Mouse (Mus musculus): ENCODE measurements around the gene Atp23.
A peak's percentile ranks its signal among the peaks of the same experiment; 100 is the strongest.

Atp23 gene

GRCm38 (mm10) chr10:126900821-126901487, at the start of gene Atp23:
Gene Atp23, minus strand, starts transcription at chr10:126901355.
- DNase-seq, result peak; percentile 85

GRCm38 (mm10) chr10:126950572-126950971, 49.4 kb upstream of the Atp23 start:
- no peak for DNase-seq

- no peak for DNase-seq
These were observed 48.7 kb upstream of the Atp23 start for GRCm38 (mm10) chr10:126949824-126950223.

GRCm38 (mm10) chr10:126945531-126945930, 44.4 kb upstream of the Atp23 start:
- DNase-seq, result no peak

GRCm38 (mm10) chr10:126940949-126941348, 39.8 kb upstream of the Atp23 start:
- DNase-seq, result no peak

- peak; percentile 79 for DNase-seq
These were observed 34.6 kb upstream of the Atp23 start for GRCm38 (mm10) chr10:126935556-126936381.

GRCm38 (mm10) chr10:126935121-126935520, 34.0 kb upstream of the Atp23 start:
- no peak for DNase-seq

- no peak for DNase-seq
These were observed 33.4 kb upstream of the Atp23 start for GRCm38 (mm10) chr10:126934561-126934960.

GRCm38 (mm10) chr10:126931760-126932139, 30.6 kb upstream of the Atp23 start:
- no peak for DNase-seq

- DNase-seq, result no peak
These were observed 30.1 kb upstream of the Atp23 start for GRCm38 (mm10) chr10:126931123-126931759.

GRCm38 (mm10) chr10:126930270-126931121, 29.3 kb upstream of the Atp23 start:
- DNase-seq, result no peak

- DNase-seq, result no peak
These were observed 28.4 kb upstream of the Atp23 start for GRCm38 (mm10) chr10:126929543-126929942.

GRCm38 (mm10) chr10:126928819-126929206, 27.7 kb upstream of the Atp23 start:
- no peak for DNase-seq

GRCm38 (mm10) chr10:126928011-126928818, 27.1 kb upstream of the Atp23 start:
- peak; percentile 73 for DNase-seq

GRCm38 (mm10) chr10:126927101-126927961, 26.2 kb upstream of the Atp23 start:
- DNase-seq, result no peak

GRCm38 (mm10) chr10:126925391-126925790, 24.2 kb upstream of the Atp23 start:
- DNase-seq, result no peak

- no peak for DNase-seq
These were observed 22.9 kb upstream of the Atp23 start for GRCm38 (mm10) chr10:126924087-126924486.

- DNase-seq, result no peak
These were observed 19.1 kb upstream of the Atp23 start for GRCm38 (mm10) chr10:126920220-126920619.

- DNase-seq, result peak; percentile 88
These were observed 17.9 kb upstream of the Atp23 start for GRCm38 (mm10) chr10:126919067-126919466.

GRCm38 (mm10) chr10:126914288-126914687, 13.1 kb upstream of the Atp23 start:
- DNase-seq, result no peak

- no peak for DNase-seq
These were observed 10.3 kb upstream of the Atp23 start for GRCm38 (mm10) chr10:126911479-126911878.

Measured in layer of hippocampus, adult 9-11 months (tissue).